9 mouse cellular contexts compared by ENCODE assay signal in the genomic region with DNA sequence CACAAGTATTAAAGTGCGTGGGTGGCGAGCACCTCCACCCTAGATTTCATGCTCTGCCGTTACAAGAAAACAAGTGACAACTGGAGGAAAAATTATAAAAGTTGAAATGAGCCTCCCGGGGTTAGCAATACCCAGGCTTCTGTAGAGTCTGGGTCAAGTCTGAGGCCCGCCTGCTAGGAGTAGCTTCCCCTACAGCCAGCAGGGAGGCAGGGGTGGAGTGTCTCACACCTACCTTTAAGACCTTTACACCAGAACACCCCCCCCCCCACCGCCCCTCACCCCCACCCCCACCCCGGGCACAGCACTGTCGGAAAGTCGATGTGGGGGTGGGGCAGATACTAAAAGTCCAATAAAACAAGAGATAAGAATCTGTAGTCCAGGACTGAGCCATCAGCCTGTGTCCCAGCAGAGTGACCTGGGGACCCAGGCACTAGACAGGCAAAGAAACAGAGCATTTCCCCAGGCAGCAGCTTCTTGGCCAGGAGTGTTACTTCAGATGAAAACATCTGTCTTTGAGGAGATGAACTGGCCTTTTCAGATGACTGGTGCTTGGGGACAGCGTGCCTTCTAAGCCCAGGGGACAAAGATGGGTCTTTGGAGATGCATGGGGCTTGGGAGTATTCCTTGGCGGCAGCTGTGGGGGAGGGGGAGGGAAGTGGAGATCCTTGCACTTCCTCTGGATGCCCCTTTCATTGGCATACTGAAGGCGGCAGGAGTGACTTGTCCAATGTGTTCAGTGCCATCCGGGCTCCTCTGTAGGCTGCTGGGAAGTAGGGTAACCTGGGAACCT. TPM values are rescaled to one million over a fixed set of nuclear protein-coding genes. Genes with fewer than 3 reads are reported as not detected.
A peak's percentile ranks its signal among the peaks of the same experiment; 100 is the strongest.
DNase-seq lines count a peak whose midpoint lies in the region; TF ChIP-seq lines count a peak whose summit lies in the region.
"Had no signal": no experiment of that assay in that cellular context is flagged by ENCODE, and none has a peak within 500 bp of the region (broad histone marks: within the 10 kb centered on the region; RNA-seq: fewer than 3 reads in every experiment).

No protein-coding gene starts in this region.

- no peaks in the 10 kb centered on the region for H3K9me3 ChIP-seq in heart, embryonic 10.5 days
- no peaks in the 10 kb centered on the region for H3K9me3 ChIP-seq in ES-E14 (ENCODE audit: control insufficient read depth, insufficient read depth, low read depth, low read length)
- no peaks in the 10 kb centered on the region for H3K9me3 ChIP-seq in hindbrain, embryonic 10.5 days
- no peaks in the 10 kb centered on the region for H3K9me3 ChIP-seq in midbrain, embryonic 10.5 days (replicated peaks)

- in situ Hi-C loops in ES-E14 (cut with MboI; ENCODE audit: low sequenced_read_pairs in 2 of 2, unreplicated experiment in 2 of 2): no loop called here

- peaks cover 32% of the 10 kb centered on the region for H3K4me1 ChIP-seq in heart, embryonic 10.5 days
- peaks cover 0 to 13% of the 10 kb centered on the region in 2 experiments; a peak in 1 of 4 replicates for H3K4me1 ChIP-seq in ES-E14 (ENCODE audit: control insufficient read depth in 2 of 2, insufficient read depth in 2 of 2, low read length in 2 of 2, poor library complexity in 1 of 2)
- peaks cover 36% of the 10 kb centered on the region for H3K4me1 ChIP-seq in hindbrain, embryonic 10.5 days (replicated peaks)
- H3K4me1 ChIP-seq in midbrain, embryonic 10.5 days: peaks cover 30% of the 10 kb centered on the region

- H3K27me3 ChIP-seq in heart, embryonic 10.5 days (ENCODE audit: insufficient read depth, poor library complexity, severe bottlenecking): peaks cover 47% of the 10 kb centered on the region
- peaks cover 43% of the 10 kb centered on the region for H3K27me3 ChIP-seq in hindbrain, embryonic 10.5 days (ENCODE audit: insufficient read depth, poor library complexity, severe bottlenecking)
- H3K27me3 ChIP-seq in midbrain, embryonic 10.5 days (ENCODE audit: low read depth, poor library complexity, severe bottlenecking): peaks cover 42% of the 10 kb centered on the region
- H3K27me3 ChIP-seq: CH12.LX had no signal

- WGBS in heart, embryonic 10.5 days: 5% methylated on average over 13 of the region's 13 CpGs
- 6% methylated on average over 13 of the region's 13 CpGs for WGBS in hindbrain, embryonic 10.5 days
- 7% methylated on average over 13 of the region's 13 CpGs for WGBS in midbrain, embryonic 10.5 days

- no peaks in the 10 kb centered on the region for H3K36me3 ChIP-seq in heart, embryonic 10.5 days
- H3K36me3 ChIP-seq in ES-E14 (ENCODE audit: control insufficient read depth, insufficient read depth, low read length, poor library complexity, severe bottlenecking): no peaks in the 10 kb centered on the region
- no peaks in the 10 kb centered on the region for H3K36me3 ChIP-seq in hindbrain, embryonic 10.5 days
- no peaks in the 10 kb centered on the region for H3K36me3 ChIP-seq in midbrain, embryonic 10.5 days

- intact Hi-C loops in heart, postnatal 14 days (cut with DNase I): no loop called here

- no peak overlapping the region for H3K9ac ChIP-seq in ES-E14 (ENCODE audit: insufficient read depth, low read depth, low read length, poor library complexity, severe bottlenecking)

- DNase-seq in heart, embryonic 10.5 days (ENCODE audit: low spot score): no peak
- DNase-seq in heart, postnatal 14 days: no peak
- no peak for DNase-seq in ES-E14 (ENCODE audit: low read depth, low spot score)
- peak; percentile 12 for DNase-seq in hindbrain, embryonic 10.5 days (ENCODE audit: low spot score)
- DNase-seq in midbrain, embryonic 10.5 days (ENCODE audit: low spot score): no peak
- no peak for DNase-seq in gastrocnemius, postnatal 25 days
- DNase-seq in gastrocnemius, postnatal 10 days: no peak
- DNase-seq in thymus, adult 18-20 months: no peak

- H3K27ac ChIP-seq in heart, embryonic 10.5 days: peak overlapping the region; percentile 56; the same call in 1 of the 2 replicates
- no peak overlapping the region for H3K27ac ChIP-seq in ES-E14 (ENCODE audit: insufficient read depth, low read depth, low read length, poor library complexity, severe bottlenecking)
- H3K27ac ChIP-seq in hindbrain, embryonic 10.5 days: no peak overlapping the region
- H3K27ac ChIP-seq in midbrain, embryonic 10.5 days (replicated peaks): no peak overlapping the region

- H3K4me3 ChIP-seq in heart, embryonic 10.5 days: peak overlapping the region; percentile 61
- H3K4me3 ChIP-seq in ES-E14 (ENCODE audit: insufficient read depth in 1 of 2, low read depth in 1 of 2, low read length in 2 of 2, poor library complexity in 1 of 2, severe bottlenecking in 1 of 2): peak overlapping the region; percentile 59 to 63
- H3K4me3 ChIP-seq in hindbrain, embryonic 10.5 days: peak overlapping the region; percentile 52
- peak overlapping the region; percentile 61 for H3K4me3 ChIP-seq in midbrain, embryonic 10.5 days

TF ChIP-seq in ES-E14, 5 proteins besides CTCF, POLR2A, EP300 and RAD21:
- TF ChIP-seq HCFC1 (IDR thresholded peaks at IDR 0.05; ENCODE audit: borderline replicate concordance, insufficient read depth, low read length) (no peak), CHD2 (IDR thresholded peaks at IDR 0.05; ENCODE audit: low read depth, low read length) (no peak), ZNF384 (IDR thresholded peaks at IDR 0.05; ENCODE audit: low read depth, low read length) (no peak), ZC3H11A (IDR thresholded peaks at IDR 0.05; ENCODE audit: borderline replicate concordance, low read depth, low read length) (no peak), MAFK (IDR thresholded peaks at IDR 0.05; ENCODE audit: insufficient read depth, low read depth, low read length) (no peak)
TF ChIP-seq in ES-E14: peak in this region for 0.

RNA-seq across cellular contexts. Expression of a gene that starts 37.3 kb away (rescaled TPM):
- 3.5 and 9.3 TPM in 2 replicates for polyA plus RNA-seq in heart, embryonic 10.5 days (2016; fragmentation: Nextera tagmentation; extraction: Ambion mirVana)
- 1 to 10 TPM in 1 of 2 experiments, under 1 TPM in 1; 0.95 to 1.0 TPM for total RNA-seq in heart, postnatal 14 days (2021)
- total RNA-seq in ES-E14 (2012; rRNA removed): 5.7 and 11.4 TPM in 2 replicates
- 4.2 and 4.5 TPM in 2 replicates for polyA plus RNA-seq in hindbrain, embryonic 10.5 days (2016; fragmentation: Nextera tagmentation; extraction: Ambion mirVana)
- polyA plus RNA-seq in midbrain, embryonic 10.5 days (2016; fragmentation: Nextera tagmentation; extraction: Ambion mirVana): 2.0 and 2.1 TPM in 2 replicates
- 1 to 10 TPM; 1.0 to 1.1 TPM for total RNA-seq in gastrocnemius, postnatal 25 days (2021)
- 1 to 10 TPM; 1.5 to 4.0 TPM for total RNA-seq in gastrocnemius, postnatal 10 days (2021)
